Mouse (Mus musculus) megakaryocyte, adult 5-6 weeks (primary cell): ENCODE results near the gene Zdhhc13. TPM values are rescaled to one million over a fixed set of nuclear protein-coding genes. Genes with fewer than 3 reads are reported as not detected.

Experiments
- ATAC-seq: 2 replicates; pipeline ENCODE4 v1.8.0; 2016; ENCODE audit warnings: mild to moderate bottlenecking, inconsistent platforms; ENCODE audit not compliant: poor library complexity, severe bottlenecking
- total RNA-seq, 2 experiments: library from RNA; stranded (forward) in 1 of 2; stranded (reverse) in 1 of 2; fragments of 153-499, 151-499 nt in 1 of 2; fragments of 221-1000, 200-1000 nt in 1 of 2; gene quantifications; 2 replicates each; pipeline versions ENCODE4 v1.2.3 to v1.2.4; 2015 to 2017

The Zdhhc13 gene
- total RNA-seq (2015): 54.3 and 54.4 TPM in 2 replicates
- 43.1 and 52.2 TPM in 2 replicates for total RNA-seq (2017)

DNA sequence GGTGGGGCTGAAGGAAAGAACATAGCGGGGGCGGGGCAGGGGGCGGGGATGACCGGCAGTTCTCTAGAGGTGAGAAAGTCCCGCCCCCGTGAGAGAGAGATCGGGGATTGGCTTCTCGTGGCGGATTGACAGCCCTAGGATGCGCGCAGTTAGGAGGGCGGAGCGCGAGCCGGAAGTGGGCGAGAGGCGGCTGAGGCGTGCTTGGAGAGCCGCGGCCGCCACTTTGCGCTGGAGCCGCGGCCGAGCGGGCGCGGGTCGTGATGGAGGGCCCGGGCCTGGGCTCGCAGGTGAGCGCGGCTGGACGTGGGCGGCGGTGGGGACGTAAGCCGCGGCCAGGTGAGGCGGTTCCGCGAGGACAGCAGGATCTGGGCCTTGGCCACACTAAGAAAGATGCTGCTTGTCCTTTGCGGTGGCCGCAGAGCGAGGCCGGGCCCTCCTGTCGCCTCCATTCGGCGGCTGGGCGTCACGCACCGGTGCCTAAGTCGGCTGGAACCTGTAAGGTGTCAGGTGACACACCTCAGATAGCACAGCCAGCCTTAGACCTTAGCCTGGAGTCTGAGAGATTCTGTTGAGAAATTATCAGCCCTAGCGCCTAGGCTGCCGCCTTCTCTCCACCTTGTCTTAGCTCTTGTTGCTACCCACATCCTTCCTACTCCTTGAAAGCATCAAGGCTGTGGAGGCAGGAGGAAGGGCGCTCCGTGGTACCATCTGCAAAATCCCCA is at the start of gene Zdhhc13:
Gene Zdhhc13, plus strand, starts transcription at position 153 of the 722 bp plus-strand sequence.
- ATAC-seq: peak; percentile 92

DNA sequence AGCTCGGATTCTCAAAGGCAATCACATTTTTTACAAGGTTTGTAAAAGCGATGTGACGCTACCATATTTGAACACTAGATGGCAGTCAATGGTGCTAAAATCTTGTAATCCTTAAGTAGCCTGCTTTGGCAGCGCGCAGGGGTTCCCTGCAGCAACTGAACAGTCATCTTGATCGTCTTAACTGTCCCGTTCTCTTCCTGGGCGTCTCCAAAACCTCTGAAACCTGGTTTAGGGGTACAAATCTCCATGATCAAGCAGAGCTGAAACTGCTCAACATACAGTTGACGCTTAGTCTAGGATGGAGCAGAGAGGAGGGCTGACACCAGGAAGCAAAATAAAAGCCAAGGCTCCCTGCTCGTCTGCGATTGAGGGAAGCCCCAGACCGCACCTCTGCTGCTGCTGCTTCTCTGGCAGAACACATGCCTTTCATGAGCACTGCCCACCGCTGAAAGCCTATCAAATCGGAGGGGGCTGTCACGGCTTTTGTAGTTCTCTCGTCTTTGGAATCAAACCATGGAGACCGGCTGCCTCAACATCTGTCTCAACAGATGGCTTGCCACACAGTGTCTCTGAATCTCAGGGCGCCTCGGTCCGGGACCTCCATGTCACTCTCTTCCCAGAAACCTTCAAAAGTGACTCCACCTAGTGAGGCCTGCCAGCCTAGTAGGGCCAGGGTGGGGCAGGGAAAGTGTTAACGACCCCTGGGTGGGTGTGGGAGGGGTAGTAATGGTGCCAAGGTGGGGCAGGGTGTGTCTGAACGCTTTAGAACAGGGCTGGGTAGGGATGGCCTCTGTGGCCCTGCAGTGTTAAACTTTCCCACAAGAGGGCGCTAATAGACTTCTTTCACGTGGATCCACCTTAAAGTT is 39.3 kb upstream of the Zdhhc13 start:
- ATAC-seq: peak; percentile 80

DNA sequence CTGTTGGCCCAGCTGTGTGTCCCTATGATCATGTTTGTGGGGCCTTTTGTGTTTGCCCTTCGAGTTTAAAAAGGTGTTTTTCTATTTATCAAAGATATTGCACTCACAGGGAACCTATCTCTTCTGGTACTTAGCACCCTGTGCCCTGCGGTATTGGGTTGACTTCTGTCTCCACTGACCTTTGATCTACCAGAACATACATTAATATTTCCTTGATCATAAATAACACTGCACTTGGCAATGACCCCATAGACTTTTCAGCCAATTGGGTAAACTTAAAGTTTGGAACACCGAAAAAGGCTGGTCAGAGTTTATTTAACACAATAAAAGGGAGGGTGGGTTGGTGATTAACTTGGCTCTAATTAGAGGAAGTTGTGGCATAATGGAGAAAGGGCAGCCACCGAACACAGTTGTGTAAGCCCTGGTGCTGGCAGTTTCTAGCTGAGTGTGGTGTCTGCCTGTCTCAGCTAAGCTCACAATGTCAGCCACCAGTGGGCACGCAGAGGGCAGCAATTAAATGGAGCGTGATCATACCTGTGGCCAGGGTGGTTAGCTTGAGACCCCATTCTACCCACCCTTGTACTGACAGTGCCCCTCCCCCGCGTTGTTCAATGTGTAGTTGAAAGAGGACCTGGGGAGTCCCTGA is 38.5 kb upstream of the Zdhhc13 start:
- peak; percentile 88 for ATAC-seq

DNA sequence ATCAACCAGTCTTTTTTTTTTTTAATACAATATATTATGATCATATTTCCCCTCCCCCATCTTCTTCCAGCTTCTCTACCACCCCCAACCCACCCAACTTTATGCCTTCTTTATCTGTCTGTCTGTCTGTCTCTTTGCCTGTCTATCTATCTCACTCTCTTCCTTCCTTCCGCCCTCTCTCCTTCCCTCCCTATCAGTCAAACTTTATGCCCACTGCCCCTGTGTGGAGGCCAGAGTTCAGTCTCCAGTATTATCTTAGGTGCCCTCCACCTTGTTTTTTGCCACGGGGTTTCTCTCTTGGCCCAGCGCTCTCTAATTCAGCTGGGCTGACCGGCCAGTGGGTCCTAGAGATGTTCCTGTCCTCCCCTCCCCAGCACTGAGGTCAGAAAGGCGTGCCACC is 37.6 kb upstream of the Zdhhc13 start:
- ATAC-seq: no peak

DNA sequence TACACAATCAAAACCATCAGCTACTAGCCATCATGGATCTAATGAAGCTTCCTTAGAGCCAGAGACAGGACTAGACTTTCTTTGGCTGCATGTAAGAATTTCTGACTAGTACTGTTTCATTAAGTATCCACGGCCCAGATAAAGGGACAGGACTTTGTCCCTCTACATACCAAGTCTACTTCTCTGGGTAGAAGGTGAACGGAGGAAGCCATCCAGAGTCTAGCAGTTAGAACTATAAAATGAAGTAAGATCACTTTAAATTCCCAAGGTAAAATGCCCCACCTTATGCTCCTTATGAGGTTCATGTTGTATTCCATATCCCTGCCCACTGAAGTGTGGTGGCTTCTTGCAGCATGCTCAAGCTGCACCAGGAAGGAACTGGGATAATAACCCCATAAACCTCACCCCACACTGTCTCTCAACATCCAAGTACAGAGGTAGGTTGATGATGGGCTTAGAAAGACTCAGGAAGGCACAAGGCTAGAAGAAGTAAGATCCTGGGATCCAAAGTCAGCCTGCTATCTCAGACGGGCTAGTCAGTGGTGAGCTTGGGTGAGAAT is 34.3 kb upstream of the Zdhhc13 start:
- no peak for ATAC-seq

DNA sequence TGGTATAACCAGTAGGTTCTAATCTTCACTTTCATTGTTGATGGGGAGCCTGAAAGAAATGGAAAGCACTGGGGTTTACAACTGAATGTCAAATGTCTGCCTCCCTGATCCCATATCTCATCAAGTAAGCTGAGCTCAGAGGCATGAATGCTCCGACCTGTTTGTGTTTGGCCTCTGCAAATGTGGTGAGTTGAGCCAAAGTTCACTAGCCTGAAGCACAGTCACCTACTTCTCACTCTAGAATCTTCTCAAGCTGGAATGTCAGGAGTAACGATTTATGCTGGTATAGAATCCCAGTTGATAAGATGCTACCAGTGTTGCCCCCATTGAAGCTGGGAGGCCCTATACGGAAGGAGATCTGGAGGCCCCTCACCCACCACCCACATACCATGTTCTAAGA is 33.0 kb upstream of the Zdhhc13 start:
- ATAC-seq: no peak

DNA sequence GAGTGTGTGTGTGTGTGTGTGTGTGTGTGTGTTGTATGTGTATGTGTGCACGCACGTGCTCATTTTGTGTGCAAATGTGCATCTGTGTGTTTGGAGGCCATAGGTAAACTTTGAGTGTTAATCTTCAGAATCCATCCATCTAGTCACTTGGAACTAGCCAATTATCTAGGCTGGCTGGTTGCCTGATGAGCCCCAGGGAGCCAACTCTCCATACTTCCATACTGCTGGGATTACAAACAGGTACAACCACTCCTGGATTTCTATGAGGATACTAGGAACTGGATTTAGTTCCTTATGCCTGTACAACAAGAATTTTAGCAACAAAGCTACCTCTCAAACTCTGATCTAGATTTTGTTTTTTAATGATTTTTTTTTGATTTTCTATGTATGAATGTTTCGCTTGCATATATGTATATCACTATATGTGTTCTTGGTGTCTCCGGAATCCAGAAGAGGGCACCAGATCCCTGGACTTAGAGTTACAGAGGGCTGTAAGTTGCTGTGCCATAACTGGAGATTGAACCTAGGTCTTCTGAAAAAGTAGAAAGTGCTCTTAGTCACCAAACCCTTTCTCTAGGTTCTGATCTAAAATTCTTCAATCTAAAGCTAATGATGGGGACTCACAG is 32.4 kb upstream of the Zdhhc13 start:
- no peak for ATAC-seq

DNA sequence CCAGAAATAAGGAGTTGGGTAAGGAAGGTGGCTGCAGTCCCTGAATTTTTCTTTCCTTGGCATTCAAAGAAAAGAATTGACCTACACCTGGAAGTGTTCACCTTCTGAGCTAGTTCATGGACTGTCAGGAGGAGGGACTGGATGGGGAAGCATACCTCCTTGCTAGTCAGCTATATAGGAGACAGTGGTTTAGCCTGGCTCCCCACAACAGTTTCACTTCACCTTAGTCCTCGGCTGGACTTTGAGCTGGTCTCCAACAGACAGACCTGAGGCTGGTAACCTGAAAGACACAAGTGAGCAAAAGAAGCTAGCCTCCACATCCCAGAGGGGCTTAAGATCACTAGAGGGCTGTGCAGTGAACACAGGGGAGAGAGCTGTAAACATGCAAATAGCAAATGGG is 30.7 kb upstream of the Zdhhc13 start:
- peak; percentile 91 for ATAC-seq

DNA sequence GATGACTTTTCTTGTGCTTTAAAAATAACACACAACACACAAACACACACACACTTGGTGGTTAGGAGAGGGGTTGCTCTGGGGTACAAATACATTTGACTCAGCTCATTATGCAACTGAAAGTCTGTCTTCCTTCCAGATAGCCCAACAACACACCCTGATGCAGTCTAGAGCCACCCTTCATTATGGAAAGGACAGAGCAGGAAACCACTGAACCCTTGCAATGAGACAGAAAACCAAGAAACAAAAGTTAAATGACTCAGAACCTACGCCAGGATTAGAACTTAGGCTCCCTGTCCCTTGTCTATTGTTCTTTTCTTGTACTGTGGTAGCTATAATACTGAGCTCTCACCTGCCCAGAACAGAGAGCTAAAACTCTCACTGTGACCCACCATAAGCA is 28.0 kb upstream of the Zdhhc13 start:
- ATAC-seq: no peak

DNA sequence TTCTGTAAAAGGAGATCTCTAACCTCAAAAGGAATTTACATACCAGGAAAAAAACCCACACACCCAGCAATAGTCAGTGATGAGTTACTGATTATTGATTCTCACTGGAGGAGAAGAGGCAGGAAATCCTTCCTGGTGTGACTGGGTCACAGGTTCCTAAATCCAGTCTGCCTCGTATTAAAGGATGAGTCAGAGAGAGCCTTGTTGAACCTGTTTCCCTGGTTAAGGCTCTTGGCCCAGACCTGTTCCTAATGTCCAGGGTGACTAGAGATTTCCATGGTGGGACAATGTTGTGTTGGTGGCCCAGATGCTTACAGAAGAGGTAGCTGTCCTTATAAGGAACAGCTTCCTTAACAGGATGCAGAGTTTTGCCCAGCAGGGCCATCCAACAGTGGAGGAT is 26.5 kb upstream of the Zdhhc13 start:
- no peak for ATAC-seq

DNA sequence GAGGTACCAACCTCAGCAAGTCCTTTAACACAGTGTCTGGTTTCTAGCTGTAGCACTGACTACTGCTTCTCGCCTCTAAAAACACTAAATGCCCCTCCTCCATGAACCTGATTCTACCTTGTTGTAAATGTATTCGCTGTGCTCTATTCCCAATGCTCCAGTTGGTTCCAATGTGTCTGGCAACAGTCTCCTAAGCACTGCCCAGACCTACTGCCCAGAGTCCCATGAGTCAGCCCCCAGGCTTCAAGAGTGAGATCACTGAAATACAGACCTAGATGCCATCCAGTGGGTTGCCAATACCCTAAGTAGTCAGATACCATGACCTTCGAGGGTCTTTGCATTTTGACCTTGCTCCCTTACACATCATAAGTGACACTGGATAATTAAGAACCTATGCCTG is 26.1 kb upstream of the Zdhhc13 start:
- no peak for ATAC-seq

DNA sequence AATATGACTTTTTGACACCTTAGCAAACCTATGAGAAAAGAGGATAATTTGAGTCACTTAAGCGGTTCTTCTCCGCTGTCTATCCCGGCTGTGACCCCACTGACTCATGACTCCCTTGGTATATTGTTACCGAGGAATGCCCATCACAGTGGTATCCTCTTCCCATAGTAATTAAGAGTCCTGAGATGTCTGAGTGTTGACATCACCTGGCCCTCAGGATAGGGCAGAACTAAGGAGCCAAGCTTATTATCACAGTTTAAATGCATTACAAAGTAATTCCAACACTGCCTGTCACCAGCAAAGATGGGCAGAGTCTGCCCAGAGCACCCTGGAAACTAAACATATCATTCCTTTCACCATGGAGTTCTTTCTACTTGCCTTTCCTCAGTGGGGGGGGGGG is 22.8 kb upstream of the Zdhhc13 start:
- ATAC-seq: no peak

DNA sequence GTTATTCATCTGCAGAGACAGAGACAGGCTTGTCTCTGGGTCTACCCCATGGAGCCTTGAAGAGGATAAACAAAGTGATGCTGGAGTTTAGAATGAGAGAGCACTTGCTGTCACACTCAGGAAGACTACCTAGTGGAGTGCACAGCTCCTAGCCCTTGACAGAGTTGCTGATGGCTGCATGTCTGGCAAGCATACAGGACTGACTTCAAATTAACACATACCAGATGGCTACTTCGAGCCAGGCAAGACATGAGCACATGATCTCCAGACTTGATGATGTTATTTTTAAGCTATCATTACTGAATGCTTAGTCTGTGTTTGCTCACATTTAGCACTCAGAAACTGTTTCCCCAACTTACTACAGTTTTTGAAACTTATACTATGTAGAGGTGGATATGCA is 19.1 kb upstream of the Zdhhc13 start:
- ATAC-seq: no peak

DNA sequence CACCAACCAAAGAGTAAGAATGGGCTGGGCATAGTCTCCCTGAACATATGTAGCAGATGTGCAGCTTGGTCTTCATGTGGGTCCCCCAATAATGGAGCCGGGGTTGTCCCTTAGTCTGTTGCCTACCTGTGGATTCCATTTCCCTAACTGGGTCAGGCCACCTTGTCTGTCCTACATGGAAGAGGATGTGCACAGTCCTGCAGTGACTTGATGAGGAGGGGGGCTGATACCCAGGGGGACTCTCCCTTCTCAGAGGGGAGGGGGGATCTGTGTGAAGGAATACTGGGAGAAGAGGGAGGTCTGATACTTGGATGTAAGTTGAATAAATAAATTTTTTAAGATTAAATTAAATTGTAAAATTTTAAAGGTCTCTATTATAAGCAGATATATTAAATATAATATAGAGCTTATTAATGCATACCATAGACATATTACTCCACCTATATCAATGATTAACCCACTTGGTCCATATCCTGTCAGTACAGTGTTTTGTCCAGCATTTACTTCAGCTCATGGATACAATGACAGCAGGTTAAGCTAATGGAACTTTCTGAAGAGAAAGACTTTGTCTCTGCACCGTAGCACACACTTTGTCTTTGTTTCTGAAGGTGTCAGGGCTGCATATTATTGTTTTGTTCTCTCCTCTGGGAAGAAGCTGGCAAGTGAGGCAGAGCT is 16.6 kb upstream of the Zdhhc13 start:
- no peak for ATAC-seq

DNA sequence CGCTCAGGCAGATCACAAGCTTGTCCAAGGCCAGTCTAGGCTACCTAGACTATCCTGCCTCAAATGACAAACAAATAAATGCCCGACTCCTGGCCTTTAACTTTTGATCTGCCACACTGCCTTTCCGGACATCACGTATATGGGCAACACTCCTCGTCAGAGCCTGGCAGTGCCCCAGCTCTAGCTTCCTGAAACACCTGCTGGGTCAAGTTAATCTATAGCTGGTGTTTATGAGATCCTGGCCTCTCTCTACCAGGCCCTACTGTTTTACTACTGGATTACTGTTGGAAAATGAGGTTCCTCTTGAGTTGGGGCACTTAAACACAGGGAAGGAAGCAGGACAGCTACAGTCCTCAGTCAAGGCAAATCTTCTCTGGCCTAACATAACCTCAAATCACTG is 15.5 kb upstream of the Zdhhc13 start:
- ATAC-seq: no peak

DNA sequence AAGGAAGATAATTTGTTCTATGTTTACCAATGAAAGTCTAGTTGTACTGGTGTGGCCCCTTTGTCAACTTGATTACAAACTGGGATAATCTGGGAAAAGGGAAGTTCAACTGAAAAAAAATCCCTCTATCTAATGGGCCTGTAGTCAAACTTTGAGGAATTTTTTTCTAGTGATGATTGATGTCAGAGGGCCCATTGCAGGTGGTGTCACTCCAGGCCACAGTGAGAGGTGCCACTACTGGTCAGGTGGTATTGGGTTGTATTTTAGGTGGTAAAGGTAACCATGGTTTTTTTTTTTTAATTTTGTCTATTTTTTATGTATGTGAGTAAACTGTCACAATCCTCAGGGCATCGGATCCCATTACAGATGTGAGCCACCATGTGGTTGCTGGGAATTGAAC is 14.2 kb upstream of the Zdhhc13 start:
- ATAC-seq: no peak

DNA sequence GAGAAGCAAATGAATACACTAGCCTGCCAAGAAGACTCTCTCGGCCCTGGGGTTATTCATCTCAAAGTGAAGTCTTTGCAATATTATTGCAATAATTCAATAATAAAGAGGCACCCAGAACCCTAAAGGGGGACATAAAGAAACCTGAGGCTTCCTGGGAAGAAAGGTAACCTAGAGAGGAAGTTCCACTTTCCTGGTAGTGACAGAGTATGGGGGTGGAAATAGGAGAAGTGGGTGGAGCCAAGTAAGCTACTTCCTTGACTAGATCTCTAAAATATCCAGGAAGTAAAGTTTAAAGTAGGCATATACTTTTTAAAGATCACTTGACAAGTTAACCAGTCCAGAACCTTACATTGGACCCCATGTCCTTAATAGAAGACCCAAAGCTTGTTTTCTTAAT is 13.4 kb upstream of the Zdhhc13 start:
- ATAC-seq: peak; percentile 59

DNA sequence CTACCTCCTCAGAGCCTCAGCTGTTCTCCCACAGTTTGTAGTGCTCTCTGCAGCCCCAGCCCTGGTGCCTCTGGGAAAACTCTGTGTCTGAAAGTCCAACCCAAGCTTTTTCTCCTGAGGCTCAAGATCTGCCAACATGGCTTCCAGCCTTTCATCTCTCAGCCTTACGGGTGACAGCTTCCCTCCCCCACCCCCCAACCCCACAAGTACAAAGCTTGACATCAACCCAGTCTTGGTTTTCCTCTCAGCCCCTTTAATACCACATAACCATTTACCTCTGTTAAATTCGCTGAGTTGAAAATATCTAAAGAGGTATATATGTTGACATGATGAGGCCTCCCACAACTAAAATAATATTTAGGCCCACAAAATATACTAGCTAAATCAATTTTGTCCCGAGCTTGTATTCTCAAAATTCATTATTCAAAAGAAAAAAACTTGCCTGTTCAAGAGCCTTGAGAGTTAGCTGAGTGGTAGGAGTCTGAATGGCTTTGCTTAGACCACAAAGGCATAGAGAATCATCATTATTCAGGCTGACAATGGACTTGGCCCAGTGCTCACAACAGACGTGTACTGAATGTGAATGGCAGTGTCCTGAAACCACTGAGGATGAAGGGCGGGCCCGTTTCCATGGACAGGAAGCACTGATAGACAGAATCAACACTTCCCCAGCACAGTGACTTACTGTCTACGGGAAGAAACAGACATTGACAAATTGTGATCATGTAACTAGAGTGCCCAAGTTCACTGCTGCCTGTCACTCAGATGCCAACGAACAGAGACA is 10.9 kb upstream of the Zdhhc13 start:
- ATAC-seq: no peak

DNA sequence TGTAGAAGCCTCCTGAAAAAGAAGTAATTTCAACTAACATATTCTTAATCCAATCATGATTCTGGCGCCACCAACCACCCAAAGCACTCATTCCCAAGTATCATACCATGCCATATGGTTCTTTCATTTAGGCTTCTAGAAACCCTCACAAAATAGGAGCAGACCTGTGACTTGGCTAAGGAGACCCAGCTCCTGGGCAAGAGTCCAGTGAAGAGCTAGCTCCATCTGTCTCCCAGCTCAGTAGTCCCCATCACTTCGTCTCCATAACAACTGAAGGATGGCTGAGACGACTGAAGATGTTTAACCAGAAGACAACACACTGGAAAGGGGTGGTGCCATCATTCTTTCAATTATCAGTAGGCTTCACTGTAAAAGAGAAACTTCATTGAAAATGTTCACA is 9.7 kb upstream of the Zdhhc13 start:
- no peak for ATAC-seq

DNA sequence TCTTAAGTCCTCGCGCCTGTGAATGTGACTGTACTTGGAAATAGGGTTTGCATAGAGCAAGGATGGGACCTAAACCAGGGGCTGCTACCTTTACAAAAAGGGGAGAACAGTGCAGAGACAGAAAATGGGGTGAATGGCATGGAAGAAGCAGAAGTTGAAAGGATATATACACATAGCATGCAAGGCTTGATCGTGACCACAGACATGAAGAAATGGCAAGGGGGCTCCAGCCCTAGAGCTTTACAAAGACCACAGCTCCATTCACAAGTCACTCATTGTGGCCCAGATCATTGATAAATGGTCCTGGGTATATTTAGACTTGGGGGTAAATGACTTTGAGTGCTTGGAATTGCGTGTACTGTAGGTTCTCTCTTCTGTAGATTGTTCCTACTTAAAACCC is 6.4 kb upstream of the Zdhhc13 start:
- peak; percentile 67 for ATAC-seq
